Mouse (Mus musculus) liver, embryonic 12.5 days (tissue): ENCODE measurements around the gene Ess2. TPM values are rescaled to one million over a fixed set of nuclear protein-coding genes. Genes with fewer than 3 reads are reported as not detected.

Experiments used
- ATAC-seq: fragments of 200-750 bp; cut with Nextera tagmentation; 2 replicates; pipeline ENCODE4 v1.8.0; 2017; ENCODE audit warnings: moderate number of reproducible peaks, mild to moderate bottlenecking, moderate library complexity
- H3K27ac ChIP-seq: fragments of 300-500 bp; sonication (generic); 2 replicates; pipeline ENCODE4 v1.5.1; 2016; ENCODE audit warnings: mild to moderate bottlenecking
- H3K27me3 ChIP-seq: fragments of 300-500 bp; sonication (generic); replicated peaks from 2 replicates; pipeline ENCODE4 v1.6.1; 2016; ENCODE audit warnings: mild to moderate bottlenecking, moderate library complexity
- H3K36me3 ChIP-seq: fragments of 300-500 bp; sonication (generic); 2 replicates; pipeline ENCODE4 v1.6.1; 2016; ENCODE audit warnings: mild to moderate bottlenecking, moderate library complexity
- H3K4me1 ChIP-seq: fragments of 300-500 bp; sonication (generic); 2 replicates; pipeline ENCODE4 v1.6.1; 2016
- H3K4me2 ChIP-seq: fragments of 300-500 bp; sonication (generic); 2 replicates; pipeline ENCODE4 v1.6.1; 2016; ENCODE audit warnings: mild to moderate bottlenecking, moderate library complexity
- H3K4me3 ChIP-seq: fragments of 300-500 bp; sonication (generic); 2 replicates; pipeline ENCODE4 v1.5.1; 2016; ENCODE audit warnings: mild to moderate bottlenecking, moderate library complexity
- H3K9ac ChIP-seq: fragments of 300-500 bp; sonication (generic); 2 replicates; pipeline ENCODE4 v1.6.1; 2016; ENCODE audit warnings: mild to moderate bottlenecking, moderate library complexity
- H3K9me3 ChIP-seq: fragments of 300-500 bp; sonication (generic); replicated peaks from 2 replicates; pipeline ENCODE4 v1.6.1; 2016; ENCODE audit warnings: mild to moderate bottlenecking, moderate library complexity
- WGBS: fragments of 180-500 bp; shearing (Covaris S2); methylation state at CpG from one replicate; pipeline ENCODE4 v1.1.7; 2016; ENCODE audit not compliant: insufficient replicate concordance; 5-methylcytosine and 5-hydroxymethylcytosine counted together
- polyA plus RNA-seq: library from polyadenylated mRNA; unstranded; fragments of >200 nt; fragmentation: Nextera tagmentation; extraction: Ambion mirVana; gene quantifications from 2 replicates; pipeline ENCODE4 v1.2.1, GENCODE M21; 2016

Gene Ess2
- polyA plus RNA-seq, 1 experiment from 2014 or later = 18.7 TPM

GRCm38 (mm10) chr16:17920586-17920985 is 9.4 kb upstream of the Ess2 start:
- H3K4me3 ChIP-seq = peak overlapping the region; percentile 72
- H3K27ac ChIP-seq = peak overlapping the region; percentile 89; the same call in 1 of the 2 replicates
- H3K9ac ChIP-seq = peak overlapping the region; percentile 88
- H3K36me3 ChIP-seq = peaks cover 13% of the 10 kb centered on the region
- peak overlapping the region; percentile 95 for H3K4me2 ChIP-seq
- peaks cover 47% of the 10 kb centered on the region for H3K4me1 ChIP-seq
- 15% methylated on average over 20 of the region's 20 CpGs for WGBS
- ATAC-seq = no peak
- H3K9me3 ChIP-seq = no peaks in the 10 kb centered on the region
- H3K27me3 ChIP-seq = peaks cover 43% of the 10 kb centered on the region

DNA sequence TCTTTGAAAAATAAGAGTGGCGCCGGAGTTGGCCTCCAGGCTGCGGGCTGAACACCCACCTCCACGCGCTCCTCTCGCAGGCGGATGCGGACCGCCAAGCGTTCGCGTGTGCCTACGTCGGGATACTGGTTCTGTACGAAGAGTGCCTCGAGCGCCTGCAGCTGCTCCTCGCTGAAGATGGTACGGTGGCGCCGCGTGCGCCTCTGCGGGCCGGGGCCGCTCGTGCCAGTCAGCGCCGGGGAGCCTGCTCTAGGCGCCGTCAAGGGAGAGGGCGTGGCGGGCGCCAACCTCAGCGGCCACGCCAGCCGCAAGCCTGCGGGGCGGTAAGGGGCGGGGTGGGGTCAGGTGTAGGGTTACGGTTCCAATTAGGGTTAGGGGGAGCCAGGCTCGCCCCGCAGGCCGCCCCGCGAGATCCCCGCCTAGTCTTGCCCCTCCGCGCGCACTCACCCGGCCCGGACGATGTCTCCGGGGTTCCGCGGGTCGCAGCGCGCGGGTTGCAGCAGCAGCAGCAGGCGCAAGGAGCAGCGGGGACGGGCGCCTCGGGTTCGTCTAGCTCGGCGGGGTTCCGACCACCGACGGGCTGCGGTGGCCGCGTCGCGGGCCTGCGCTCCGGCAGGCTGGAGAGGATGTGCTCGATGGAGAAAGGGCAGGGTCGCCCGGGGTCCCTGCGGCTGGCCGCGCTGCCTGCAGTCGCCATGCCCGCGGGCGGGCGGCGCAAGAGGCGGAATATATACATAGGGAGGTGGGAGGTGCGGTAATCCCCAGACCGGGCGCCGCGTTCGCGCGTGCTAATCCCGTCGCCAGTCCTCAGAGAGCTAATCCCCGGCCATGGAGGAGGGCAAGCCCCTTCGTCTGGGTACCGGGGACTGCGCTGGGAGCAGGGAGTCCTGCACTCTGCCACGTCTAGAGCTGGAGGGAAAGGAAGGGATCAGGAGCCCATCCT is 3.4 kb upstream of the Ess2 start, which contains the start of gene Gsc2:
Gene Gsc2, minus strand, starts transcription at position 753 of the 943 bp plus-strand sequence.
- Histone ChIP-seq H3K4me2 (peak within 1 kb of the TSS; percentile 72), H3K36me3 (no peaks in the 10 kb centered on the region), H3K4me3 (peak within 1 kb of the TSS; percentile 50), H3K9me3 (no peaks in the 10 kb centered on the region), H3K4me1 (peaks cover 24% of the 10 kb centered on the region), H3K27ac (no peak within 1 kb of the TSS), H3K27me3 (peaks cover 75% of the 10 kb centered on the region), H3K9ac (peak within 1 kb of the TSS; percentile 45; the same call in 1 of the 2 replicates)
- no peak for ATAC-seq
- WGBS = 2% methylated on average over 103 of the region's 106 CpGs

DNA sequence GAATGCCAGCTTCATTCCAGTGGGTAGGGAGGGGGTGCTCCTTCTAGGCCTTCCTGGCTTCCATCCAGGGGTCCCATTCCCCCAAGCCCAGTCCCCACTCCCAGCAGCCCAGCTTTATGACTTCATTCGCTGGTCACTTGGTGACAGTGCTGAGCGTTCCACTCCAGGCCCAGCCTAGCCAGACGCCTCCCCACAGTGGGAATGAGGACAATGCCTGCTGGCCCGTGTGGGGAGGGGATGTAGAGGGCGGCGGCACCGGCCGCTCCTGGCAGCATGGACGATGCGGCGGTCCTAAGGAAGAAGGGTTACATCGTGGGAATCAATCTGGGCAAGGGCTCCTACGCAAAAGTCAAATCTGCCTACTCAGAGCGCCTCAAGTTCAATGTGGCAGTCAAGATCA is 12.7 kb downstream of the Ess2 start, which contains the start of the genes Dgcr2 and Tssk2:
Gene Dgcr2, minus strand, starts transcription at position 101 of the 400 bp plus-strand sequence.
Gene Tssk2, plus strand, starts transcription at position 176 of the 400 bp plus-strand sequence.
- H3K9ac ChIP-seq = no peak within 1 kb of the TSS
- H3K27me3 ChIP-seq = peaks cover 11% of the 10 kb centered on the region; the same call in 1 of the 2 replicates
- no peak within 1 kb of the TSS for H3K4me3 ChIP-seq
- H3K4me2 ChIP-seq = no peak within 1 kb of the TSS
- WGBS = 82% methylated on average over 14 of the region's 14 CpGs
- peaks cover 51% of the 10 kb centered on the region for H3K36me3 ChIP-seq
- H3K4me1 ChIP-seq = no peaks in the 10 kb centered on the region
- ATAC-seq = no peak
- H3K27ac ChIP-seq = no peak within 1 kb of the TSS
- H3K9me3 ChIP-seq = no peaks in the 10 kb centered on the region

DNA sequence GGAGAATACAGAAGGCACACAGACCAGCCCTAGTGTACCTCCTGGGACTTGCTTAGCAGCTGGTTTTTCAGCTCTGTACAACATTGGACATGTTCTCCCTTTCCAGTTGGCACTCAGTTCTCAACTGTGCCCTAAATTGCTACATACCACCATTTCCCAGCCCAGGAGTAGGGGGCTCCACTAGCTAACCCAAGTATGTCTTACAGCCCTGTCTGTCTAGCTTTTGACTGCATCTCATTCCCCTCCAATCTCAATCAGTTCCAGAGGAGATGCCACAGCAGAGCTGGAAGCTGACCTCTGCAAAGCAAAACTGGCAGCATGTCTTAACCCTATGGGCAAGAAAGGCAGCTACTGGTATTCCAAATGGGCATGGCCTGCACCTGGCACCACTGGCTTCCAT is 15.1 kb downstream of the Ess2 start:
- H3K9me3 ChIP-seq = no peaks in the 10 kb centered on the region
- no peak overlapping the region for H3K27ac ChIP-seq
- peaks cover 10% of the 10 kb centered on the region for H3K4me1 ChIP-seq
- ATAC-seq = no peak
- peaks cover 11% of the 10 kb centered on the region; the same call in 1 of the 2 replicates for H3K27me3 ChIP-seq
- peaks cover 27% of the 10 kb centered on the region for H3K36me3 ChIP-seq
- no peak overlapping the region for H3K9ac ChIP-seq
- H3K4me2 ChIP-seq = no peak overlapping the region
- H3K4me3 ChIP-seq = no peak overlapping the region

DNA sequence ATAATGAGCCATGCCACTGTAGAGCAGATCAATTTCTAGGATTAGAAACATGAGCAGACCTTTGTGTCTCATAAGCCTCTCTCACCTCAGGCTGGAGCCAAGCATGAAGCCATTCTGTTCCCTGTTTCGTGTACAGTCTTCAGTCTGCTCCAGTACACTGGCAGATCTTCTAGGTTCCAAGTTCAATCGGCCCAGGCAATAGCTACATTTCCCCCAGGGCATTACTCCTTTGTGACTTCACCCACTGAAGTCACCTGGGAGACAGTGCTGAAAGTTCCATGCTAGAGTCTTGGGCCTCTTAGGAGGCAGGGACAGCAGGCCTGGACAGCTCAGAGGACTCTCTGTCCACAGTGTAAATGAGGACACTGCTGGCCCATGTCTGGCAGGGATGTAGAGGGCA is 17.2 kb downstream of the Ess2 start, which contains the start of gene Tssk1:
Gene Tssk1, plus strand, starts transcription at position 301 of the 400 bp plus-strand sequence.
- ATAC-seq = no peak
- H3K9ac ChIP-seq = no peak within 1 kb of the TSS
- peaks cover 13% of the 10 kb centered on the region for H3K36me3 ChIP-seq

DNA sequence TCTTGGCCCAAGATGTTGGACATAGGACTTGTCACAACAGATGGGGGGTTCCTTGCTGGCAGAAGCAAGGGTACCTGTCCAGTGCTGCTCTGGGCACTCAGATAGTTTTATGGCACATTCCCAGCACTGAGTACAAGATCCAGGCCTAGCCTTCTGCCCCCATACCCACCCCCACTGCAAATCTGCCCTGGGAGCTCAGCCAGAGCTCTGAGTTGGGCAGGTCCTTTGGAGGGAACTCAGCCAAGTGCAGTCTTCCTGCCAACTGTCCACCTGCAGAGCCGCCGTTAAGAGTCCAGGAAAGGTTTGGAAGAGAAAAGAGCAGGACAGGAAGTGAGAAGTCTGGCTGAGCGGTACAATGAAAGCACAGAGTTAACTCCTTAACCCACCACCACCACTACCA is 18.5 kb downstream of the Ess2 start:
- Histone ChIP-seq H3K36me3 (peaks cover 7% of the 10 kb centered on the region; the same call in 1 of the 2 replicates), H3K27me3 (peaks cover 11% of the 10 kb centered on the region; the same call in 1 of the 2 replicates), H3K4me3 (no peak overlapping the region), H3K9ac (no peak overlapping the region), H3K4me1 (peaks cover 25% of the 10 kb centered on the region), H3K4me2 (no peak overlapping the region), H3K27ac (no peak overlapping the region), H3K9me3 (no peaks in the 10 kb centered on the region)
- no peak for ATAC-seq
- WGBS = 58% methylated on average over 3 of the region's 3 CpGs

More for the DNA sequence above, 17.2 kb downstream of the Ess2 start, which contains the start of gene Tssk1:
- 64% methylated on average over 2 of the region's 2 CpGs for WGBS
- Histone ChIP-seq H3K9me3 (no peaks in the 10 kb centered on the region), H3K4me3 (no peak within 1 kb of the TSS), H3K4me1 (peaks cover 25% of the 10 kb centered on the region), H3K27me3 (peaks cover 11% of the 10 kb centered on the region; the same call in 1 of the 2 replicates), H3K4me2 (no peak within 1 kb of the TSS), H3K27ac (no peak within 1 kb of the TSS)

- Histone ChIP-seq H3K4me1 (peaks cover 25% of the 10 kb centered on the region), H3K4me3 (peak within 1 kb of the TSS; percentile 93), H3K4me2 (peak within 1 kb of the TSS; percentile 81), H3K27me3 (peaks cover 11% of the 10 kb centered on the region; the same call in 1 of the 2 replicates), H3K9ac (peak within 1 kb of the TSS; percentile 98), H3K27ac (peak within 1 kb of the TSS; percentile 91), H3K36me3 (peaks cover 7% of the 10 kb centered on the region; the same call in 1 of the 2 replicates), H3K9me3 (no peaks in the 10 kb centered on the region)
- ATAC-seq = peak; percentile 97
- under 1% methylated on average over 37 of the region's 38 CpGs for WGBS
Observed at GRCm38 (mm10) chr16:17891567-17891959, 19.6 kb downstream of the Ess2 start, which contains the start of gene Gm20518. TSS of gene Gm20518 (minus strand) at chr16:17891671.

- peak; percentile 73 for ATAC-seq
- WGBS = under 1% methylated on average over 44 of the region's 44 CpGs
Observed at GRCm38 (mm10) chr16:17890917-17891566, 20.1 kb downstream of the Ess2 start.

GRCm38 (mm10) chr16:17890342-17890727 is 20.8 kb downstream of the Ess2 start:
- Histone ChIP-seq H3K4me3 (peak overlapping the region; percentile 93), H3K27ac (peak overlapping the region; percentile 91), H3K9ac (peak overlapping the region; percentile 98), H3K9me3 (no peaks in the 10 kb centered on the region), H3K4me1 (peaks cover 32% of the 10 kb centered on the region), H3K27me3 (peaks cover 5% of the 10 kb centered on the region; the same call in 1 of the 2 replicates), H3K36me3 (peaks cover 7% of the 10 kb centered on the region; the same call in 1 of the 2 replicates), H3K4me2 (peak overlapping the region; percentile 81)
- ATAC-seq = no peak
- WGBS = 60% methylated on average over 2 of the region's 2 CpGs

More at GRCm38 (mm10) chr16:17890917-17891566, 20.1 kb downstream of the Ess2 start:
- peaks cover 7% of the 10 kb centered on the region; the same call in 1 of the 2 replicates for H3K36me3 ChIP-seq
- peak overlapping the region; percentile 93 for H3K4me3 ChIP-seq
- peak overlapping the region; percentile 98 for H3K9ac ChIP-seq
- H3K27me3 ChIP-seq = peaks cover 7% of the 10 kb centered on the region; the same call in 1 of the 2 replicates
- H3K9me3 ChIP-seq = no peaks in the 10 kb centered on the region
- H3K4me1 ChIP-seq = peaks cover 25% of the 10 kb centered on the region
- peak overlapping the region; percentile 81 for H3K4me2 ChIP-seq
- H3K27ac ChIP-seq = peak overlapping the region; percentile 91

DNA sequence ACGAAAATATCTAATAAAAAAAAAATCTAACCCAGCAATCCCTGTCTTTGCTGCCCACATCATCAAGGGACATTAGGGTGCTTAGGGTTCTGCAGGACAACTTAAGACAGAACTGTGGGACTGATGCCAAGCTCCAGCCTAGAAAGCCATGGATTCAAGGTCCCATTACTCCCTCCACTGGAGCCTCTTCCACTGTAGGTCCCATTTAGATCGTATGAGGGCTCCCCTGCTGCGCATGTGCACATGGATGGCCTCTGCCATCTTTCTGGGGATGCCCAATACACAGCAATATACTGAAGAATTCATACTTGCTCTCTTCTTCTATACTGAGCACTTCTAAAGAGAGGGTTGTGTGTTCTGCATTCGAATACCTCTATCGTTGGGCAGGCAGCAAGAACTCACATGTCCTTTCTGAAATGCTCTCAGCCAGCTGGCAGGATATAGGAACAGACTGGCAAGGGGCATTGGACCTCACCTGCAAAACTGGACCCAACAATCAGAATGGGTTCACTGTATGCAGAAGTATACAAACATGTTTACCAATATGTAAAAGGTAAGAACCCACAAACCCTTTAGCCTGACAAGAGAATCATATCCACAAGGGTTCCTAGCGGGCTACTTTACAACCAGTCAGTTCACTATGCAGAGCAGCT is 21.3 kb downstream of the Ess2 start:
- H3K9ac ChIP-seq = peak overlapping the region; percentile 98; the same call in 1 of the 2 replicates

DNA sequence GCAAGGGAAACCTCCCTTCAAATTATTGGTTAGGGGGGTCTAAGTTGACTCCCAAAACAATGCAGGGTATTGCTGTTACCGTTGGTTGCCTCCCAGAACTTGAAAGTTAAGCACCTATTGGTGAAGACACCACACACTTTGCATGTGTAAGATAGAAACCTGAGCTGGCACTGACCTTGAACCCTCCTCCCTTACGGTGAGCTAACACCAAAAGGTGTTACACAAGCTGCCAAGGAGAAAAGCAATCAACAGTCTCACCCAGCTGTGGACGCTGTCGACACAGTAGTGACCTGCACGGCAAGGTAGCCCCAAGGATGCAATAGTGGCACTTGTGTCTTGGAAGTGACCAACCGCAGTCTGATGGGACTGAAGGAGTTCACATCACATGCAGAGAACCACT is 27.0 kb downstream of the Ess2 start:
- no peak overlapping the region for H3K9ac ChIP-seq
- no peak overlapping the region for H3K4me3 ChIP-seq
- H3K4me1 ChIP-seq = peaks cover 25% of the 10 kb centered on the region
- ATAC-seq = no peak
- no peak overlapping the region for H3K4me2 ChIP-seq
- no peaks in the 10 kb centered on the region for H3K9me3 ChIP-seq
- WGBS = 70% methylated on average over 6 of the region's 6 CpGs
- peaks cover 23% of the 10 kb centered on the region for H3K36me3 ChIP-seq
- no peak overlapping the region for H3K27ac ChIP-seq
- no peaks in the 10 kb centered on the region for H3K27me3 ChIP-seq

More for the DNA sequence above, 21.3 kb downstream of the Ess2 start:
- ATAC-seq = no peak
- 79% methylated on average over 6 of the region's 6 CpGs for WGBS
- peak overlapping the region; percentile 93 for H3K4me3 ChIP-seq
- peak overlapping the region; percentile 81 for H3K4me2 ChIP-seq
- H3K9me3 ChIP-seq = no peaks in the 10 kb centered on the region
- H3K27ac ChIP-seq = no peak overlapping the region
- H3K27me3 ChIP-seq = peaks cover 5% of the 10 kb centered on the region; the same call in 1 of the 2 replicates
- H3K36me3 ChIP-seq = peaks cover 7% of the 10 kb centered on the region; the same call in 1 of the 2 replicates
- peaks cover 35% of the 10 kb centered on the region for H3K4me1 ChIP-seq
